Mouse (Mus musculus) liver, embryonic 14.5 days (tissue): ENCODE results near the gene Elovl2.

Experiments
- CTCF ChIP-seq: IDR thresholded peaks from 2 replicates; pipeline ENCODE4 v1.5.1; 2016; ENCODE audit warnings: antibody characterized with exemption, low read depth, control low read depth
- EP300 ChIP-seq: IDR thresholded peaks from 2 replicates; pipeline ENCODE4 v1.6.1; 2016; ENCODE audit warnings: antibody characterized with exemption, low read depth

GRCm38 (mm10) chr13:41228060-41228459, 7.9 kb upstream of the Elovl2 start:
- TF ChIP-seq EP300 (no peak), CTCF (no peak)
